Mouse (Mus musculus) stomach, postnatal 0 days (tissue): ENCODE results near the gene Creld2. TPM values are rescaled to one million over a fixed set of nuclear protein-coding genes. Genes with fewer than 3 reads are reported as not detected.

Experiments used
- ATAC-seq: fragments of 200-750 bp; cut with Nextera tagmentation; 2 replicates; pipeline ENCODE4 v1.8.0; 2017; ENCODE audit not compliant: low FRiP score, low TSS enrichment
- DNase-seq: peaks from one replicate; pipeline ENCODE4 v3.0.0-alpha.2; 2016; ENCODE audit warnings: low spot score
- H3K27ac ChIP-seq: fragments of 300-500 bp; sonication (generic); replicated peaks from 2 replicates; pipeline ENCODE4 v1.5.1; 2014; ENCODE audit warnings: mild to moderate bottlenecking, control low read depth
- H3K27me3 ChIP-seq: fragments of 300-500 bp; sonication (generic); 2 replicates; pipeline ENCODE4 v1.6.1; 2014; ENCODE audit warnings: low read length; ENCODE audit not compliant: control insufficient read depth, insufficient read depth
- H3K36me3 ChIP-seq: fragments of 300-500 bp; sonication (generic); 2 replicates; pipeline ENCODE4 v1.6.1; 2014; ENCODE audit warnings: low read length, mixed read lengths; ENCODE audit not compliant: control insufficient read depth, insufficient read depth
- H3K4me1 ChIP-seq: fragments of 300-500 bp; sonication (generic); replicated peaks from 2 replicates; pipeline ENCODE4 v1.6.1; 2014; ENCODE audit warnings: antibody characterized with exemption; ENCODE audit not compliant: control insufficient read depth, insufficient read depth
- H3K4me2 ChIP-seq: fragments of 300-500 bp; sonication (generic); replicated peaks from 2 replicates; pipeline ENCODE4 v1.6.1; 2014; ENCODE audit warnings: low read depth, mild to moderate bottlenecking, control low read depth, moderate library complexity
- H3K4me3 ChIP-seq: fragments of 300-500 bp; sonication (generic); 2 replicates; pipeline ENCODE4 v1.5.1; 2014; ENCODE audit warnings: low read depth, low read length, control low read depth
- H3K9ac ChIP-seq: fragments of 300-500 bp; sonication (generic); 2 replicates; pipeline ENCODE4 v1.6.1; 2014; ENCODE audit warnings: mild to moderate bottlenecking, low read length, control low read depth, mixed read lengths
- H3K9me3 ChIP-seq: fragments of 300-500 bp; sonication (generic); 2 replicates; pipeline ENCODE4 v1.6.1; 2016; ENCODE audit warnings: low read length; ENCODE audit not compliant: control insufficient read depth
- CTCF ChIP-seq: IDR thresholded peaks from 2 replicates; pipeline ENCODE4 v1.5.1; 2016; ENCODE audit warnings: antibody characterized with exemption, low read depth, mild to moderate bottlenecking, moderate library complexity
- EP300 ChIP-seq: optimal IDR thresholded peaks from 2 replicates; pipeline ENCODE3; 2016; ENCODE audit warnings: antibody characterized with exemption
- WGBS: fragments of 180-500 bp; shearing (Covaris S2); extraction: QIAGEN DNeasy Blood & Tissue Kit; methylation state at CpG from one replicate; pipeline ENCODE4 v1.1.7; 2014; 5-methylcytosine and 5-hydroxymethylcytosine counted together
- polyA plus RNA-seq: library from polyadenylated mRNA; unstranded; fragments of >200 nt; fragmentation: Nextera tagmentation; extraction: Ambion mirVana; gene quantifications from 2 replicates; pipeline ENCODE4 v1.2.1, GENCODE M21; 2015

The Creld2 gene
- polyA plus RNA-seq, 1 experiment from 2014 or later, result 93.2 TPM

GRCm38 (mm10) chr15:88827466-88827865 is 8.0 kb downstream of the Creld2 start:
- DNase-seq (no peak), ATAC-seq (no peak)
- TF ChIP-seq EP300 (no peak), CTCF (no peak)
- H3K4me3 ChIP-seq, result no peak overlapping the region
- peaks cover 24% of the 10 kb centered on the region for H3K36me3 ChIP-seq
- H3K27ac ChIP-seq, result no peak overlapping the region
- H3K9ac ChIP-seq, result no peak overlapping the region
- no peaks in the 10 kb centered on the region for H3K27me3 ChIP-seq
- WGBS, result 93% methylated on average over 6 of the region's 6 CpGs
- H3K4me1 ChIP-seq, result no peaks in the 10 kb centered on the region
- no peak overlapping the region for H3K4me2 ChIP-seq
- no peaks in the 10 kb centered on the region for H3K9me3 ChIP-seq

- Histone ChIP-seq H3K27me3 (no peaks in the 10 kb centered on the region), H3K27ac (no peak overlapping the region), H3K9ac (no peak overlapping the region), H3K9me3 (no peaks in the 10 kb centered on the region), H3K4me3 (no peak overlapping the region), H3K36me3 (peaks cover 24% of the 10 kb centered on the region), H3K4me1 (no peaks in the 10 kb centered on the region), H3K4me2 (no peak overlapping the region)
- WGBS, result 20% methylated on average over 9 of the region's 9 CpGs
- peak; percentile 71 for ATAC-seq
- peak; percentile 87 for DNase-seq
- TF ChIP-seq EP300, result no peak
- peak; percentile 66 for TF ChIP-seq CTCF
Observed at GRCm38 (mm10) chr15:88827991-88828799, 8.7 kb downstream of the Creld2 start.

GRCm38 (mm10) chr15:88828800-88829705 is 9.6 kb downstream of the Creld2 start:
- peak; percentile 91 for DNase-seq
- WGBS, result 46% methylated on average over 17 of the region's 17 CpGs
- TF ChIP-seq CTCF (peak; percentile 85), EP300 (no peak)
- Histone ChIP-seq H3K27me3 (no peaks in the 10 kb centered on the region), H3K4me1 (no peaks in the 10 kb centered on the region), H3K4me3 (no peak overlapping the region), H3K27ac (no peak overlapping the region), H3K9ac (no peak overlapping the region), H3K9me3 (no peaks in the 10 kb centered on the region), H3K36me3 (peaks cover 18% of the 10 kb centered on the region; the same call in 1 of the 2 replicates), H3K4me2 (no peak overlapping the region)
- ATAC-seq, result peak; percentile 85

- Histone ChIP-seq H3K27me3 (no peaks in the 10 kb centered on the region), H3K9ac (0 out of 2 replicates have a peak overlapping the region, but pooled peaks have one; percentile 18), H3K9me3 (no peaks in the 10 kb centered on the region), H3K4me3 (no peak overlapping the region), H3K36me3 (peaks cover 10% of the 10 kb centered on the region; the same call in 1 of the 2 replicates), H3K27ac (no peak overlapping the region), H3K4me1 (no peaks in the 10 kb centered on the region), H3K4me2 (no peak overlapping the region)
- no peak for TF ChIP-seq EP300
- TF ChIP-seq CTCF, result no peak
- DNase-seq (no peak), ATAC-seq (no peak)
- 74% methylated on average over 6 of the region's 6 CpGs for WGBS
Observed at GRCm38 (mm10) chr15:88829791-88830440, 10.5 kb downstream of the Creld2 start.

GRCm38 (mm10) chr15:88830696-88831095 is 11.2 kb downstream of the Creld2 start:
- Histone ChIP-seq H3K4me2 (no peak overlapping the region), H3K36me3 (0 out of 2 replicates have a peak, but pooled peaks cover 4% of the 10 kb centered on the region), H3K9ac (no peak overlapping the region), H3K4me3 (no peak overlapping the region), H3K27me3 (no peaks in the 10 kb centered on the region), H3K27ac (no peak overlapping the region), H3K4me1 (no peaks in the 10 kb centered on the region), H3K9me3 (no peaks in the 10 kb centered on the region)
- no peak for TF ChIP-seq EP300
- no peak for TF ChIP-seq CTCF
- DNase-seq, result no peak
- no peak for ATAC-seq
- 81% methylated on average over 5 of the region's 5 CpGs for WGBS
